Mouse (Mus musculus) gastrocnemius, adult 18-20 months (tissue): ENCODE results near the gene Pllp. TPM values are rescaled to one million over a fixed set of nuclear protein-coding genes. Genes with fewer than 3 reads are reported as not detected.

Experiments used
- DNase-seq: peaks from one replicate; pipeline ENCODE4 v3.0.0; 2021; ENCODE audit warnings: low spot score
- total RNA-seq, 2 experiments: library from RNA; stranded (reverse); gene quantifications; 2 replicates each; pipeline ENCODE4 v1.2.3; 2021

The Pllp gene
- total RNA-seq, 2 experiments from 2014 or later = 1.3 to 2.0 TPM

GRCm38 (mm10) chr8:94703972-94704668 is 8.0 kb upstream of the Pllp start:
- peak; percentile 97 for DNase-seq

- DNase-seq = peak; percentile 77
Measured at GRCm38 (mm10) chr8:94702844-94703813, 7.1 kb upstream of the Pllp start.

DNA sequence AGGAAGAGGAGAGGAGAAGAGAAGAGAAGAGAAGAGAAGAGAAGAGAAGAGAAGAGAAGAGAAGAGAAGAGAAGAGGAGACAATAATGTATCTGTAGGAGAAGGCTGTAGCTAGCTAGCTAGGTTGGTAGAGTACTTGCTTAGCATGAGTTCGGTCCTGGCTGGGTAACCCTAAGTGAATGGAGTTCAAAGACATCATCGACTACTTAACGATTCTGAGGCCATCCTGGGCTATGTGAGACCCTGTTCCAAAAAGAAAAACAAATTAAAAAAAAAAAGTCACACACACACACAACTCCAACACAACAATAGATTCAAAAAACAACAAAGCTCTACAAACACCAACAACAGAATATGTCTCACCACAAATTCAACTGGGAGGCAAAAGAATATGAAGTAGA is 6.1 kb upstream of the Pllp start:
- DNase-seq = no peak

GRCm38 (mm10) chr8:94700421-94700935 is 4.4 kb upstream of the Pllp start:
- no peak for DNase-seq

- no peak for DNase-seq
Measured at GRCm38 (mm10) chr8:94699366-94699765, 3.3 kb upstream of the Pllp start.

- DNase-seq = no peak
Measured at GRCm38 (mm10) chr8:94697956-94698355, 1.9 kb upstream of the Pllp start.

DNA sequence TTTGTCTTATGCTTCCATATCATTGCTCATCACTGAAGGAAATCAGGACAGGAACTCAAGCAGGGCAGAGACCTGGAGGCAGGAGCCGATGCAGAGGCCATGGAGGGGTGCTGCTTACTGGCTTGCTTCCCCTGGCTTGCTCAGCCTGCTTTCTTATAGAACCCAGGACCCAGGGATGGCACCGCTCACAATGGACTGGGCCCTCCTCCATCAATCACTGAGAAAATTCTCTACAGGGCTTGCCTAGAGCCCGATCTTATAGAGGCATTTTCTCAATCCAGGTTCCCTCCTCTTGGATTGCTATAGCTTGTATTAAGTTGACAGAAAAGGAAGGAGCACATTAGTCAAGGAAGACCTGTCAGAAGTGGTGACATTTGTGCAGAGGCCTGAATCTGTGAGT is 488 bp upstream of the Pllp start:
- no peak for DNase-seq

GRCm38 (mm10) chr8:94695341-94695993 is 611 bp downstream of the Pllp start:
- DNase-seq = no peak

DNA sequence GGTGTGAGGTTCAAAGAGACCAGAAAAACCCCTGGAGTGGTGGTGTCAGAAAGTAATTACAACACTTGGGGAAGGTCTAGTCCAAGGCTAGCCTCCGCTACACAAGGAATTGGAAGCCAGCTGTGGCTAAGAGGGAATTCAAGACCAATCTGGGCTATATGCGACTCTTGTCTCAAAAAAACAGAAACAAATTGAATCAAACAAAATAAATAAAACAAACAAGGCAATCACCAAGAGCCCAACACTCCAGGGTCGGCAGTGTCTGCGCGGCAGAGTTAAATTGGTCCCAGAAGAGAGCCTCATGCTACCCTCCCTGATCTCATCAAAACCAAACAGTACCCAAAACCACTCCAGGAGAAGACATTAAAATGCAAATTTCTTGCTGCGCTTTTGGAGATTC is 1.4 kb downstream of the Pllp start:
- no peak for DNase-seq

GRCm38 (mm10) chr8:94685953-94686352 is 10.1 kb downstream of the Pllp start:
- peak; percentile 55 for DNase-seq

DNA sequence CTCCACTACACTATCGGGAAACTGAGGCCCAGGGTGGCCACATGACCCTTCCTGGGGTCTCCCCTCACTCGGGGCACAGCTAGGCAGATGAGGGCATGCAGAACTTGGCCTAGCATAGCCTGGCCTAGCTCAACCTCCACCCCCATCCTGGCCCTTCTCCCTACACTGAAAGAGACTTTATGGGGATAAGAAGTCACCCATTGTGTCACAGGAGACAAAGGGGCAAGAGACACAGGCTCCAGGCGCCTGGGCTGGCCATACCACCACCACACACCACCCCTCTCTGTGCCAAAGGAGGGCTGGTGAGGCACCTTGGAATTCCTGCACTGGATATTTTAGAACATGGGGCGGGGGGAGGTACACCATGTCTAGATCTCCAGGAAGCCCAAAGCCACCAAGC is 11.8 kb downstream of the Pllp start:
- no peak for DNase-seq

DNA sequence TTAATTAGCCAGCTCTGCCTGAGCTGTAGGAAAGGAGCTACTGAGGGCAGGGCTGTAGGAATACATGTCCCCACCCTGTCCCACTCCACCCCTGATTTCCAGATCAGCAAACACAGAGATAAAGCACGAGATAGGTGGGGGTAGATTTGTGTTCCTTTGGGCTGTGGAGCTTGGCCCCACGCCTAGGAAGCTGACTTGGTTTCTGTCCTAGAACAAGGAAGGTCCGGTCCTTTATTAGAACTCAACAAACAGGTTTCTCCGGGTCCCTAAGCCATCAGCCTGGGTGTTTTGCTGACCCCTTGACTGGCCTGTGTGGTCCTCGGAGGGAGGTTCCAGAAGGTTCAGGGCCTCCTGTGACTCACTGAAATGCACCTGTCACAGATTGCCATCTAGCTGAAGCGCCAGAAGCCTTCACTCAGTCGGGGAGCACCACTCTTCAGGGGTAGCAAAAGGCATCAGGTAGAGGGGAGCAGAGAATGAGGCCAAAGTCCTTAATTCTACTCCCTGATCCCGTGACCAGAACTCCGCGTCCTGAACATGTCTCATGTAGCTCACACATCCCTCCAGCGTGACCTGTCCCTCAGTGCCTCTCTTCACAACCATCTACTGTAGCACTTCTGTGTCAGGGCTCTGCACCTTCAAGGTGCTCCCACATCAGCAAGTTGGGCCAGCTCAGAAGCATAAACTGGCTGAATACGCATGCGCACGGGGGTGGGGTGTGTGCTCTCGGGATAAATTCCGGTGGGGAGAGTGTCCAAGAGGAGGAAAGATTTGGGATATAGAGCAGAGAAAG is 13.2 kb downstream of the Pllp start:
- no peak for DNase-seq

DNA sequence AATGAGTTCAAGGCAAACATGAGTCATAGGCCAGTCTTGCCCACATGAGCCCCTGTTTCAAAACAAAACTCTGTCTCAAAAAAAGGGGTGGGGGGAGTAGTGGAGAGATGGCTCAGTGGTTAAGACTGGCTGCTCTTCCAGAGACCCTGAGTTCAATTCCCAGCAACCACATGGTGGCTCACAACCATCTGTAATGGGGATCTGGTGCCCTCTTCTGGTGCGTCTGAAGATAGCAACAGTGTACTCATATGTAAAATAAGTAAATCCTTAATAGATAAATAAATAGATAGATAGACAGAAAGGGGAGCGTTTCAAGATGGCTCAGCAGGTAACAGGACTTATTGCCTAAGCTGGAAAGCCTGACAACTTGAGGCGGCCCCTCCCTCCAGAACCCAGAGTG is 15.7 kb downstream of the Pllp start:
- no peak for DNase-seq

DNA sequence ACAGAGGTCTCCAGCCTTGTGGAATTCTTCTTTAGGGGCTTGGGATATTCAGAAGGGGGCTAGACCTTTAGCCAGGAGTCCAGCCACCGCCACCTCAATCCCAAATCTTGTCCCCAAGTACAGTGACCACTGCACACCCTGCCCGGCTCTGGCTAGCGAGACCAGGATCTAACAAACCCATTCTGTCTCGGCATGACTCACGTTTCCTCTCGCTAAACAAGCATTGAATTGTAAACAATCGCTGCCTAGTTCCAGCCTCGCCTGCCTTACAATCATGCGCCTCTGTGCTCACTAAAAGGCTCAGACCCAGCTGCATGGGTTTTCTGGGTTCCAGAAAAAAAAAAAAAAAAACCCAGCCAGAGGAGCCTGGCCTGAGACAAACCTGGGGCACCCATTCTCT is 17.5 kb downstream of the Pllp start:
- DNase-seq = no peak

DNA sequence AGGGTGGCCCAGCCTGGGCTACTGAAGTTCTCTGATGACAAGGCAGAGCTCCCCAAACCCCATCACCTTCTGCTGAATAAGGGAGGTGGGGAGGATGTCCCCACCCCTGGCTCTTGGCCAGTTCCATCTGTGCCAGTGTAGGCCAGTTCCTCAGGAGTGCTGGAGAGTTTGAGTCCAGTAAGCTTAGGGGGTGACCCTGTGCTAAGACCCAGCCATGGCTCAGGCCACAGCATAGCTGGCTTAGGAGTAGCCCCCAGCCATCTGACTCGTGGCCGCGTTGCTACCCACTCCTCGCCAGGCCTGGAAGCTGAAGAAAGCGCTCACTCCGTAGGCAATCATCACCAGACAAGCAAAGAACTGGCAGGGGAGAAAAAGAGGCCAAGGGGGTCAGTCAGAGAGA is 20.2 kb downstream of the Pllp start:
- no peak for DNase-seq

GRCm38 (mm10) chr8:94674384-94674783 is 21.7 kb downstream of the Pllp start:
- DNase-seq = no peak

GRCm38 (mm10) chr8:94666456-94667308 is 29.4 kb downstream of the Pllp start, which contains the start of gene Arl2bp:
Arl2bp (plus strand) TSS chr8:94666600.
- peak; percentile 93 for DNase-seq

DNA sequence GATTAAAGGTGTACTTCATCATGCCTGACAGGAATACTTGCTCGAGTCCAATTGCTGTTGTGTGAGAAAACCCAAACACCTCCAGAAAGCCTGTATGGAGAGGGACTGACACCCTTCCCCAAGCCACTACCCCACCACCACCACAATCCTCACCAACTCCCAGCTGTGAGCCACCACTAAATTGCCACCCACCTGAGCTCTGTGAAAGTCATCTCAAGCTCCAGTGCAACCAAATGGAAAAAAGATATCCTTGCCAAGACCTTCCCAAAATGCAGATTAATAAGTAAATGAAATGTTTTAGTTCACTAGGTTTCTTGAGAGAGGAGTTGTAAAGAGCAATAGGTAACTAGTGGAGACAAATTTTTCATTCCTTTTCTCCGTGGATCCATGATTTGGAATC is 31.4 kb downstream of the Pllp start:
- no peak for DNase-seq

GRCm38 (mm10) chr8:94660418-94660817 is 35.7 kb downstream of the Pllp start:
- no peak for DNase-seq

GRCm38 (mm10) chr8:94658031-94658430 is 38.0 kb downstream of the Pllp start:
- no peak for DNase-seq
